Comparison of ENCODE assay signal across 16 mouse cellular contexts in the genomic region with DNA sequence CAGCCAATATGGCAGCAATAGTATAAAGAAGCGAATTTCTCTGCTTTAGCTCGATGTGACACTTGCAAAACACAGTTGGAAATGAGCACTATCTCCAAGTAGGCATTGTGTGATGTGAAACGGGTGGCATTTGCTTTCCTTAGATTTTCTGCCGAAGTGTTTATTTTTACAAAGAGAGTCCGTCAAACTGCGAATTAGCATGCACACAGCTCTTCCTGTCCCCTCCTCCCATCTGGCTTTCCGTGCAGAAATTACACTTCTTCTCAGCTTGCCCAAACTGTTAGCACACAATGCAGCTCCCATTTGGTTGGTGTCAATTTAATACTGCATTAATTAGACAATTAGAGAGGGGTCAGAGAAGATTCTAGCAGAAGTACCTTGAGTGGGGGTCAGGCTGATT.
DNase-seq lines count a peak whose midpoint lies in the region; ATAC-seq and TF ChIP-seq lines count a peak whose summit lies in the region.
"Had no signal": no experiment of that assay in that cellular context is flagged by ENCODE, and none has a peak within 500 bp of the region (broad histone marks: within the 10 kb centered on the region; RNA-seq: fewer than 3 reads in every experiment).

No protein-coding gene starts in this region.

- H3K27ac ChIP-seq in hindbrain, postnatal 0 days, result no peak overlapping the region
- no peak overlapping the region for H3K27ac ChIP-seq in hindbrain, embryonic 11.5 days (ENCODE audit: low read depth, low read length)
- H3K27ac ChIP-seq in midbrain, embryonic 10.5 days (replicated peaks), result peak overlapping the region; percentile 2; the same call in 1 of the 2 replicates
- H3K27ac ChIP-seq in midbrain, embryonic 15.5 days, result no peak overlapping the region
- H3K27ac ChIP-seq in forebrain, embryonic 14.5 days (ENCODE audit: low read depth, low read length), result peak overlapping the region; percentile 49; the same call in 1 of the 2 replicates
- H3K27ac ChIP-seq: kidney, postnatal 0 days; left cerebral cortex, adult 2 months; limb, embryonic 15.5 days had no signal

- H3K9me3 ChIP-seq in hindbrain, postnatal 0 days (ENCODE audit: low read length), result no peaks in the 10 kb centered on the region
- H3K9me3 ChIP-seq in hindbrain, embryonic 11.5 days (ENCODE audit: control insufficient read depth, low read length), result no peaks in the 10 kb centered on the region
- no peaks in the 10 kb centered on the region for H3K9me3 ChIP-seq in midbrain, embryonic 10.5 days (replicated peaks)
- no peaks in the 10 kb centered on the region for H3K9me3 ChIP-seq in midbrain, embryonic 15.5 days
- H3K9me3 ChIP-seq in forebrain, embryonic 14.5 days (replicated peaks; ENCODE audit: control insufficient read depth, low read length), result no peaks in the 10 kb centered on the region
- H3K9me3 ChIP-seq: limb, embryonic 15.5 days had no signal

- H3K4me2 ChIP-seq in hindbrain, postnatal 0 days (ENCODE audit: low read depth, low read length), result 0 out of 2 replicates have a peak overlapping the region, but pooled peaks have one; percentile 28
- no peak overlapping the region for H3K4me2 ChIP-seq in hindbrain, embryonic 11.5 days (replicated peaks; ENCODE audit: low read depth, low read length)
- H3K4me2 ChIP-seq in midbrain, embryonic 15.5 days, result no peak overlapping the region
- peak overlapping the region; percentile 28 for H3K4me2 ChIP-seq in forebrain, embryonic 14.5 days (ENCODE audit: low read length)
- H3K4me2 ChIP-seq: limb, embryonic 15.5 days had no signal

- no peaks in the 10 kb centered on the region for H3K27me3 ChIP-seq in hindbrain, postnatal 0 days (ENCODE audit: insufficient read depth, low read length)
- no peaks in the 10 kb centered on the region for H3K27me3 ChIP-seq in hindbrain, embryonic 11.5 days (ENCODE audit: control insufficient read depth, insufficient read depth, low read length)
- H3K27me3 ChIP-seq in midbrain, embryonic 10.5 days (ENCODE audit: low read depth, poor library complexity, severe bottlenecking), result peaks cover 1% of the 10 kb centered on the region; the same call in 1 of the 2 replicates
- no peaks in the 10 kb centered on the region for H3K27me3 ChIP-seq in midbrain, embryonic 15.5 days (replicated peaks)
- H3K27me3 ChIP-seq in forebrain, embryonic 14.5 days (replicated peaks; ENCODE audit: control insufficient read depth, insufficient read depth, low read length), result no peaks in the 10 kb centered on the region
- H3K27me3 ChIP-seq: CH12.LX; limb, embryonic 15.5 days had no signal

- no peak overlapping the region for H3K9ac ChIP-seq in hindbrain, postnatal 0 days (replicated peaks; ENCODE audit: low read length)
- H3K9ac ChIP-seq in hindbrain, embryonic 11.5 days (ENCODE audit: low read depth, low read length), result no peak overlapping the region
- no peak overlapping the region for H3K9ac ChIP-seq in midbrain, embryonic 15.5 days
- H3K9ac ChIP-seq in forebrain, embryonic 14.5 days (ENCODE audit: low read length), result no peak overlapping the region
- H3K9ac ChIP-seq: limb, embryonic 15.5 days had no signal

- H3K4me3 ChIP-seq in hindbrain, postnatal 0 days (ENCODE audit: low read length), result no peak overlapping the region
- H3K4me3 ChIP-seq in hindbrain, embryonic 11.5 days (ENCODE audit: low read depth, low read length), result no peak overlapping the region
- H3K4me3 ChIP-seq in midbrain, embryonic 10.5 days, result no peak overlapping the region
- H3K4me3 ChIP-seq in midbrain, embryonic 15.5 days, result no peak overlapping the region
- H3K4me3 ChIP-seq in forebrain, embryonic 14.5 days (ENCODE audit: low read depth, low read length), result no peak overlapping the region
- H3K4me3 ChIP-seq: left cerebral cortex, adult 2 months; limb, embryonic 15.5 days had no signal

- 0 out of 2 replicates have a peak, but pooled peaks have one; percentile 3 for TF ChIP-seq CTCF in hindbrain, postnatal 0 days (IDR thresholded peaks at IDR 0.05; ENCODE audit: low read depth)

- peak; percentile 23 for DNase-seq in embryo, embryonic 10.5 days (ENCODE audit: low spot score)
- no peak for DNase-seq in embryo, embryonic 9.5 days (ENCODE audit: extremely low spot score)
- no peak for DNase-seq in hindbrain, postnatal 0 days (ENCODE audit: low spot score)
- DNase-seq in hindbrain, embryonic 11.5 days (ENCODE audit: low spot score), result no peak
- DNase-seq in midbrain, embryonic 10.5 days (ENCODE audit: low spot score), result no peak
- peak; percentile 74 for DNase-seq in forebrain, embryonic 14.5 days (ENCODE audit: low spot score)
- no peak for DNase-seq in testis, postnatal 14 days (ENCODE audit: low spot score)
- DNase-seq: cerebellum, adult 18-20 months had no signal

- ATAC-seq in hindbrain, postnatal 0 days, result no peak
- no peak for ATAC-seq in hindbrain, embryonic 11.5 days (ENCODE audit: low FRiP score)
- no peak for ATAC-seq in midbrain, embryonic 15.5 days (replicated peaks)
- ATAC-seq in forebrain, embryonic 14.5 days, result peak; percentile 43; the same call in 1 of the 2 replicates
- ATAC-seq: activated CD4-positive, CD25-positive, alpha-beta regulatory T cell, adult 4 months; inflammation-experienced regulatory T-cells, adult 6 months; lung, postnatal 0 days had no signal

- H3K36me3 ChIP-seq in hindbrain, postnatal 0 days (ENCODE audit: insufficient read depth, low read length), result no peaks in the 10 kb centered on the region
- H3K36me3 ChIP-seq in hindbrain, embryonic 11.5 days (ENCODE audit: control insufficient read depth, insufficient read depth, low read length), result no peaks in the 10 kb centered on the region
- H3K36me3 ChIP-seq in midbrain, embryonic 10.5 days, result no peaks in the 10 kb centered on the region
- H3K36me3 ChIP-seq in midbrain, embryonic 15.5 days (replicated peaks), result no peaks in the 10 kb centered on the region
- no peaks in the 10 kb centered on the region for H3K36me3 ChIP-seq in forebrain, embryonic 14.5 days (ENCODE audit: control insufficient read depth, insufficient read depth, low read length)
- H3K36me3 ChIP-seq: limb, embryonic 15.5 days had no signal

- 0 out of 2 replicates have a peak, but pooled peaks cover 4% of the 10 kb centered on the region for H3K4me1 ChIP-seq in hindbrain, postnatal 0 days (ENCODE audit: insufficient read depth, low read length)
- H3K4me1 ChIP-seq in hindbrain, embryonic 11.5 days (replicated peaks; ENCODE audit: control insufficient read depth, insufficient read depth, low read length), result peaks cover 10% of the 10 kb centered on the region
- peaks cover 54% of the 10 kb centered on the region for H3K4me1 ChIP-seq in midbrain, embryonic 10.5 days
- peaks cover 20% of the 10 kb centered on the region for H3K4me1 ChIP-seq in midbrain, embryonic 15.5 days
- H3K4me1 ChIP-seq in forebrain, embryonic 14.5 days (ENCODE audit: control insufficient read depth, insufficient read depth, low read length), result peaks cover 35% of the 10 kb centered on the region

- 43% methylated on average over 7 of the region's 7 CpGs for WGBS in hindbrain, postnatal 0 days
- WGBS in hindbrain, embryonic 11.5 days, result 62% methylated on average over 7 of the region's 7 CpGs
- 73% methylated on average over 7 of the region's 7 CpGs for WGBS in midbrain, embryonic 10.5 days
- WGBS in midbrain, embryonic 15.5 days, result 59% methylated on average over 7 of the region's 7 CpGs
- 11% methylated on average over 7 of the region's 7 CpGs for WGBS in forebrain, embryonic 14.5 days

Comparison
In these comparisons a context has a peak if more than half of its experiments do, and no peak if none do; other contexts are left out.
1. DNase-seq: peak in embryo, embryonic 10.5 days (single experiment) and forebrain, embryonic 14.5 days (single experiment); none in embryo, embryonic 9.5 days (single experiment), hindbrain, postnatal 0 days (single experiment), hindbrain, embryonic 11.5 days (single experiment), midbrain, embryonic 10.5 days (single experiment) and testis, postnatal 14 days (single experiment).
2. H3K27ac ChIP-seq: peak in midbrain, embryonic 10.5 days (single experiment) and forebrain, embryonic 14.5 days (single experiment); none in hindbrain, postnatal 0 days (single experiment), hindbrain, embryonic 11.5 days (single experiment) and midbrain, embryonic 15.5 days (single experiment).
3. H3K4me2 ChIP-seq: peak in hindbrain, postnatal 0 days (single experiment) and forebrain, embryonic 14.5 days (single experiment); none in hindbrain, embryonic 11.5 days (single experiment) and midbrain, embryonic 15.5 days (single experiment).